Mouse (Mus musculus) intestine, embryonic 16.5 days (tissue): ENCODE data around the gene Urod. TPM values are rescaled to one million over a fixed set of nuclear protein-coding genes. Genes with fewer than 3 reads are reported as not detected.

Experiments used
- ATAC-seq: fragments of 200-750 bp; cut with Nextera tagmentation; 2 replicates; pipeline ENCODE4 v1.8.0; 2017; ENCODE audit warnings: moderate TSS enrichment, moderate library complexity
- H3K27ac ChIP-seq: fragments of 300-500 bp; sonication (generic); 2 replicates; pipeline ENCODE4 v1.5.1; 2014; ENCODE audit warnings: mild to moderate bottlenecking, low read length
- H3K27me3 ChIP-seq: fragments of 300-500 bp; sonication (generic); replicated peaks from 2 replicates; pipeline ENCODE4 v1.6.1; 2014; ENCODE audit warnings: low read length, control low read depth, mixed read lengths; ENCODE audit not compliant: control insufficient read depth, insufficient read depth
- H3K36me3 ChIP-seq: fragments of 300-500 bp; sonication (generic); 2 replicates; pipeline ENCODE4 v1.6.1; 2014; ENCODE audit warnings: low read length, control low read depth; ENCODE audit not compliant: control insufficient read depth, insufficient read depth
- H3K4me1 ChIP-seq: fragments of 300-500 bp; sonication (generic); 2 replicates; pipeline ENCODE4 v1.6.1; 2014; ENCODE audit warnings: low read length, control low read depth, mixed read lengths; ENCODE audit not compliant: control insufficient read depth, insufficient read depth
- H3K4me2 ChIP-seq: fragments of 300-500 bp; sonication (generic); 2 replicates; pipeline ENCODE4 v1.6.1; 2014; ENCODE audit warnings: low read depth, low read length, control low read depth
- H3K4me3 ChIP-seq: fragments of 300-500 bp; sonication (generic); 2 replicates; pipeline ENCODE4 v1.5.1; 2014; ENCODE audit warnings: mild to moderate bottlenecking, low read length
- H3K9ac ChIP-seq: fragments of 300-500 bp; sonication (generic); 2 replicates; pipeline ENCODE4 v1.6.1; 2014; ENCODE audit warnings: low read depth, low read length
- H3K9me3 ChIP-seq: fragments of 300-500 bp; sonication (generic); 2 replicates; pipeline ENCODE4 v1.6.1; 2016; ENCODE audit warnings: low read length, control low read depth; ENCODE audit not compliant: control insufficient read depth
- WGBS: fragments of 180-500 bp; shearing (Covaris S2); extraction: QIAGEN DNeasy Blood & Tissue Kit; methylation state at CpG from one replicate; pipeline ENCODE4 v1.1.7; 2014; 5-methylcytosine and 5-hydroxymethylcytosine counted together
- polyA plus RNA-seq: library from polyadenylated mRNA; unstranded; fragments of >200 nt; fragmentation: Nextera tagmentation; extraction: Ambion mirVana; gene quantifications from 2 replicates; pipeline ENCODE4 v1.2.1, GENCODE M21; 2015

Urod gene
- 72.8 and 82.8 TPM in 2 replicates for polyA plus RNA-seq

DNA sequence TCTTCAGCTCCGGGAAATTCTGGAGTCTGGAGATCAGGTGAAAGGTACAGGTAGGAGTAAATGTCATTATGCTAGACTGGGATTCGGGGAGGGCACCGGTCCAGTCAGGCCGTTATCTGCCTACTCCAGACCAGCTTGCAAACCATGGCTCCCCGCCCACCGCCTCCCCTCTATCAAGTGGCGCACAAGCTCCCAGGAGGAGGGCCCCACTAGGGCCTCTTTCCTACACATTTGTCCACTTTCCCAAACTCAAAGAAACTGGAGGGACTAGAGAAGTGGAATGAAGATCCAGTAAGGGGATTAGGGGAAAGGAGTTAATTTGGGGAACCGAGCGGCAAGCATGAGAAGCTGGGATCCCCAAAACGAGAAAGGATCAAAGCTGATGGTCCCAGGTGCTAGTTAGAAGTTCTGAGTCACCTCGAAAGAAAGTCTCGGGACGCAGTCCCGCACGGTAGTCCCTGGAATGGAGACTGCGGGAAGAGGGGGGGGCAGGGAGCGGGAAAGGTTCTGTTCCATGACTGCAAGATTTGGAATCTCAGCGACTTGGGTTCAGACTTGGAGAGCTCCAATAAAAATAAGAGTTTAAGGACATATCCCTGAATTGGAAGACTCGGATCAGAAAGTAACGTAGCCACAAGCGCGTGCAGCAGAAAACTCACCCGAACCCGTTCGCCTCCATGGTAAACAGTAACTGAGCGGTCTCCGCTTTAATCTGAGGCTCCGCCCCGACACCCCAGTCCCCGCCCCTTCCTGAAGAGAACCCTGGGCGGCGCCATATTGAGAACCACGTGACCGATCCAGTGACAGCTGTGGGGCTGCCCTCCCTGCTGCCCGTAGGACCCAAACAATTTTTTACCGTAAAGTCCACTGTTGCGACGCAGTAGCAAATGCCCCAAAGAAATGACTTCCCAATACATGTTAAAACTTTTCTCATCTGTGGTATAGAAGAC is at the start of gene Urod:
TSS of gene Urod (minus strand) at position 742 of the 950 bp plus-strand sequence.
- peak; percentile 87 for ATAC-seq
- peak within 1 kb of the TSS; percentile 90 for H3K27ac ChIP-seq
- H3K27me3 ChIP-seq, result no peaks in the 10 kb centered on the region
- H3K4me2 ChIP-seq, result peak within 1 kb of the TSS; percentile 92
- peak within 1 kb of the TSS; percentile 97 for H3K4me3 ChIP-seq
- H3K9me3 ChIP-seq, result no peaks in the 10 kb centered on the region
- H3K4me1 ChIP-seq, result peaks cover 18% of the 10 kb centered on the region
- under 1% methylated on average over 38 of the region's 38 CpGs for WGBS
- peak within 1 kb of the TSS; percentile 89 for H3K9ac ChIP-seq
- peaks cover 1% of the 10 kb centered on the region; the same call in 1 of the 2 replicates for H3K36me3 ChIP-seq

- no peaks in the 10 kb centered on the region for H3K9me3 ChIP-seq
These were observed 47.1 kb upstream of the Urod start for GRCm38 (mm10) chr4:117041283-117041721.

GRCm38 (mm10) chr4:117040791-117041190 is 46.6 kb upstream of the Urod start:
- Histone ChIP-seq H3K9ac (no peak overlapping the region), H3K4me3 (no peak overlapping the region), H3K36me3 (no peaks in the 10 kb centered on the region), H3K27ac (no peak overlapping the region), H3K4me1 (peaks cover 3% of the 10 kb centered on the region; the same call in 1 of the 2 replicates), H3K4me2 (no peak overlapping the region), H3K9me3 (no peaks in the 10 kb centered on the region), H3K27me3 (no peaks in the 10 kb centered on the region)
- no peak for ATAC-seq
- 54% methylated on average over 1 of the region's 1 CpGs for WGBS

More at GRCm38 (mm10) chr4:117041283-117041721, 47.1 kb upstream of the Urod start:
- Histone ChIP-seq H3K4me1 (peaks cover 3% of the 10 kb centered on the region; the same call in 1 of the 2 replicates), H3K4me2 (no peak overlapping the region), H3K4me3 (no peak overlapping the region), H3K27ac (no peak overlapping the region), H3K9ac (no peak overlapping the region), H3K27me3 (no peaks in the 10 kb centered on the region), H3K36me3 (no peaks in the 10 kb centered on the region)
- no peak for ATAC-seq
- WGBS, result 35% methylated on average over 4 of the region's 4 CpGs

- H3K27me3 ChIP-seq, result no peaks in the 10 kb centered on the region
- H3K4me3 ChIP-seq, result no peak overlapping the region
- WGBS, result 34% methylated on average over 9 of the region's 9 CpGs
- peaks cover 3% of the 10 kb centered on the region; the same call in 1 of the 2 replicates for H3K4me1 ChIP-seq
- H3K9ac ChIP-seq, result no peak overlapping the region
- ATAC-seq, result no peak
- no peaks in the 10 kb centered on the region for H3K36me3 ChIP-seq
- H3K27ac ChIP-seq, result peak overlapping the region; percentile 61
- H3K4me2 ChIP-seq, result no peak overlapping the region
- H3K9me3 ChIP-seq, result no peaks in the 10 kb centered on the region
These were observed 45.9 kb upstream of the Urod start for GRCm38 (mm10) chr4:117039925-117040687.

GRCm38 (mm10) chr4:117031105-117031504 is 36.9 kb upstream of the Urod start:
- H3K9ac ChIP-seq, result no peak overlapping the region
- ATAC-seq, result no peak
- 93% methylated on average over 1 of the region's 1 CpGs for WGBS

DNA sequence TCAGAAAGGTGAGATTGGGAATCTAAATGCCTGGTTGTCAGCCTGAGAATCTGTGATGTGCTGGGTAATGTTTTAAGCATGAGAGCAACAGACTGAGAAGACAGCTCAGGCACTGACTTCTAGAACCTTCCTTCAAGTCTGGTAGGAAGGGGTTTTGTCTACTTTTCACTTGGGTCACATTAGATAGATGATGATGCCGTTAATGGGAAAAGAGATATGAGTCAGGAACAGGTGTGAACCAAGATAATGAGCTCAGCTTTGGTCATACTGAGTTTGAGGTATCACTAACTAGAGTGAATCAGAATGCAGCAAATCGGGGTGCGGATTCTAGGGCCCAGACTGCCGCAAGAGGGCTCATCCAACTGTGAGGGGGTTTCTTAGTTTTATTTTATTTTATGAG is 29.3 kb upstream of the Urod start:
- Histone ChIP-seq H3K9ac (no peak overlapping the region), H3K4me2 (no peak overlapping the region), H3K4me1 (peaks cover 10% of the 10 kb centered on the region; the same call in 1 of the 2 replicates), H3K4me3 (no peak overlapping the region), H3K9me3 (no peaks in the 10 kb centered on the region), H3K36me3 (peaks cover 3% of the 10 kb centered on the region; the same call in 1 of the 2 replicates), H3K27me3 (no peaks in the 10 kb centered on the region), H3K27ac (no peak overlapping the region)
- no peak for ATAC-seq
- WGBS, result 99% methylated on average over 4 of the region's 4 CpGs

More at GRCm38 (mm10) chr4:117031105-117031504, 36.9 kb upstream of the Urod start:
- Histone ChIP-seq H3K9me3 (no peaks in the 10 kb centered on the region), H3K4me1 (no peaks in the 10 kb centered on the region), H3K27ac (no peak overlapping the region), H3K4me3 (no peak overlapping the region), H3K27me3 (no peaks in the 10 kb centered on the region), H3K4me2 (no peak overlapping the region), H3K36me3 (no peaks in the 10 kb centered on the region)

GRCm38 (mm10) chr4:117019206-117020134 is 25.3 kb upstream of the Urod start, which contains the start of gene Eif2b3:
Gene Eif2b3, plus strand, starts transcription at chr4:117019402.
- H3K36me3 ChIP-seq, result peaks cover 3% of the 10 kb centered on the region; the same call in 1 of the 2 replicates
- H3K9me3 ChIP-seq, result no peaks in the 10 kb centered on the region
- peak within 1 kb of the TSS; percentile 68 for H3K4me3 ChIP-seq
- peak within 1 kb of the TSS; percentile 81 for H3K9ac ChIP-seq
- H3K27ac ChIP-seq, result 0 out of 2 replicates have a peak within 1 kb of the TSS, but pooled peaks have one; percentile 9
- peak; percentile 98 for ATAC-seq
- under 1% methylated on average over 61 of the region's 61 CpGs for WGBS
- H3K4me1 ChIP-seq, result peaks cover 10% of the 10 kb centered on the region; the same call in 1 of the 2 replicates
- peak within 1 kb of the TSS; percentile 79 for H3K4me2 ChIP-seq
- no peaks in the 10 kb centered on the region for H3K27me3 ChIP-seq

GRCm38 (mm10) chr4:117018327-117018726 is 24.1 kb upstream of the Urod start:
- Histone ChIP-seq H3K4me3 (no peak overlapping the region), H3K9ac (no peak overlapping the region), H3K27me3 (no peaks in the 10 kb centered on the region), H3K36me3 (peaks cover 3% of the 10 kb centered on the region; the same call in 1 of the 2 replicates), H3K9me3 (no peaks in the 10 kb centered on the region), H3K27ac (no peak overlapping the region), H3K4me2 (no peak overlapping the region), H3K4me1 (peaks cover 10% of the 10 kb centered on the region; the same call in 1 of the 2 replicates)
- ATAC-seq, result no peak
- 87% methylated on average over 7 of the region's 7 CpGs for WGBS
